9 mouse cellular contexts compared by ENCODE assay signal in the genomic region with DNA sequence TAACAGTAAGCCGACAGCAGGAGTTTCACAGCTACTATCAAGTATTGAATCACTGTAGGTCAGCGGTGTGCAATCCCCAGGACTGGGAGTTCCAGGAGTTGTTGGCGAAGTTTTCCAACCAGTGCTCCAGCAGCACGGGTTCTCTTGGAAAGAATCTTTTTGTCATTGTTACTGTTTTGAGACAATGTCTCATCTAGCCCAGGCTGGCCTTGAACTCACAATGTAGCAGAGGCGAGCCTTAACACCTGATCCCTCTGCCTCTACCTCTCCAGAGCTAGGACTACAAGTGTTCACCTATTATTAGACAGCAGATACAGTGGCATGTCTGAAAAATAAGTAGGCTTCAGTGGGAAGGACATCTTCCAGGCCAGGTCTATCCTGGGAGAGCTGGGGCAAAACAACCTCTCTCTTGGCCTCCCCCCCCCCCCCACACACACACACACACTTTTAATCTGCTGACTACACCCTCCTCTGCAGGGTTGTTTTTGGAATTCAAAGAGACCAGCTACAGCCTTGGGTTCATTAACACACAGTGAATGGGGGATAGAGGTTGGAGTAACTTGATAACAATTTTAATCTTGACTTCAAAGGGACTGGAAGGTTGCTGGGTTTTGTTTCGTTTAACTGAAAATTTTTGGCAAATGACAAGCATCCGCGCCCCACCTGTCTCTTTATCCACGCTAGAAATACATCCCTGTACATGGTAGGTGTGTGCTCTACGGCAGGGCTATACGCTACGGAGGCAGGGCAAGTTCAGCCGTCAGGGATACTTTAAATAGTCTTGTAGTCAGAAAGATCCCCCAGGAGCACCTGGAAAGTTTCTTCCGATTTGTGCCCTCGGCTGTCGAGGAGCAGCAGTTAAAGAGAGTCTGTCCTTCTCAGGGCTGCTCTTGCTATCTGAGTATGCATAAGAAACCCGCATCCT.
DNase-seq lines count a peak whose midpoint lies in the region; ATAC-seq and TF ChIP-seq lines count a peak whose summit lies in the region.
"Had no signal": no experiment of that assay in that cellular context is flagged by ENCODE, and none has a peak within 500 bp of the region (broad histone marks: within the 10 kb centered on the region; RNA-seq: fewer than 3 reads in every experiment).

No protein-coding gene starts in this region.

- no peak for TF ChIP-seq POLR2A in bone marrow macrophage, adult 2 months (IDR thresholded peaks at IDR 0.05; ENCODE audit: borderline replicate concordance, low read depth, low read length)

- H3K4me3 ChIP-seq in heart, embryonic 16.5 days (ENCODE audit: low read length) = peak overlapping the region; percentile 57
- peak overlapping the region; percentile 13; the same call in 1 of the 2 replicates for H3K4me3 ChIP-seq in bone marrow macrophage, adult 2 months (ENCODE audit: insufficient read depth, low read length)
- 0 out of 2 replicates have a peak overlapping the region, but pooled peaks have one; percentile 12 for H3K4me3 ChIP-seq in hindbrain, embryonic 14.5 days (replicated peaks; ENCODE audit: low read length)
- H3K4me3 ChIP-seq in midbrain, embryonic 12.5 days = peak overlapping the region; percentile 37

- no peak for ATAC-seq in heart, embryonic 16.5 days (replicated peaks; ENCODE audit: extremely low read depth, insufficient read depth, low FRiP score)
- ATAC-seq in hindbrain, embryonic 14.5 days (ENCODE audit: low FRiP score) = no peak
- ATAC-seq in midbrain, embryonic 12.5 days (ENCODE audit: low FRiP score, low read depth) = no peak

- H3K27me3 ChIP-seq in heart, embryonic 16.5 days (ENCODE audit: control insufficient read depth, insufficient read depth, low read length) = 0 out of 2 replicates have a peak, but pooled peaks cover 2% of the 10 kb centered on the region
- H3K27me3 ChIP-seq in hindbrain, embryonic 14.5 days (ENCODE audit: control insufficient read depth, insufficient read depth, low read length) = peaks cover 24% of the 10 kb centered on the region
- H3K27me3 ChIP-seq in midbrain, embryonic 12.5 days = peaks cover 73% of the 10 kb centered on the region

- H3K4me1 ChIP-seq in heart, embryonic 16.5 days (ENCODE audit: control insufficient read depth, insufficient read depth, low read length) = peaks cover 13% of the 10 kb centered on the region
- H3K4me1 ChIP-seq in bone marrow macrophage, adult 2 months (ENCODE audit: control insufficient read depth, insufficient read depth, low read length) = peaks cover 60% of the 10 kb centered on the region
- peaks cover 23% of the 10 kb centered on the region for H3K4me1 ChIP-seq in hindbrain, embryonic 14.5 days (replicated peaks; ENCODE audit: control insufficient read depth, insufficient read depth, low read length)
- peaks cover 37% of the 10 kb centered on the region for H3K4me1 ChIP-seq in midbrain, embryonic 12.5 days

- H3K4me2 ChIP-seq in heart, embryonic 16.5 days (ENCODE audit: low read depth, low read length) = peak overlapping the region; percentile 74
- peak overlapping the region; percentile 40 for H3K4me2 ChIP-seq in hindbrain, embryonic 14.5 days (replicated peaks)
- peak overlapping the region; percentile 58 for H3K4me2 ChIP-seq in midbrain, embryonic 12.5 days (replicated peaks)

- H3K9me3 ChIP-seq in heart, embryonic 16.5 days (replicated peaks; ENCODE audit: control insufficient read depth, low read length) = no peaks in the 10 kb centered on the region
- no peaks in the 10 kb centered on the region for H3K9me3 ChIP-seq in hindbrain, embryonic 14.5 days (ENCODE audit: control insufficient read depth, low read length)
- no peaks in the 10 kb centered on the region for H3K9me3 ChIP-seq in midbrain, embryonic 12.5 days

- H3K36me3 ChIP-seq in heart, embryonic 16.5 days (ENCODE audit: control insufficient read depth, insufficient read depth) = no peaks in the 10 kb centered on the region
- H3K36me3 ChIP-seq in hindbrain, embryonic 14.5 days (replicated peaks; ENCODE audit: control insufficient read depth, insufficient read depth) = no peaks in the 10 kb centered on the region
- H3K36me3 ChIP-seq in midbrain, embryonic 12.5 days = no peaks in the 10 kb centered on the region

- WGBS in heart, embryonic 16.5 days = 34% methylated on average over 17 of the region's 17 CpGs
- WGBS in hindbrain, embryonic 14.5 days = 41% methylated on average over 17 of the region's 17 CpGs
- WGBS in midbrain, embryonic 12.5 days = 37% methylated on average over 17 of the region's 17 CpGs

- H3K27ac ChIP-seq in heart, embryonic 16.5 days (ENCODE audit: low read length) = peak overlapping the region; percentile 84
- H3K27ac ChIP-seq in bone marrow macrophage, adult 2 months (ENCODE audit: insufficient read depth, low read depth, low read length) = peak overlapping the region; percentile 93; the same call in 1 of the 2 replicates
- H3K27ac ChIP-seq in hindbrain, embryonic 14.5 days = no peak overlapping the region
- H3K27ac ChIP-seq in midbrain, embryonic 12.5 days (replicated peaks) = no peak overlapping the region

- DNase-seq in heart, postnatal 4 days = no peak
- DNase-seq in hindbrain, embryonic 14.5 days (ENCODE audit: low spot score) = no peak
- DNase-seq in right cerebral cortex, postnatal 25 days = no peak
- DNase-seq in cerebellum, postnatal 14 days = no peak
- no peak for DNase-seq in cerebellum, adult 9-10 months
- DNase-seq: cerebellum, postnatal 36 days had no signal

- no peak for TF ChIP-seq CTCF in bone marrow macrophage, adult 2 months (IDR thresholded peaks at IDR 0.05; ENCODE audit: low read depth, low read length)

- peak overlapping the region; percentile 75 for H3K9ac ChIP-seq in heart, embryonic 16.5 days (ENCODE audit: low read length)
- no peak overlapping the region for H3K9ac ChIP-seq in hindbrain, embryonic 14.5 days
- H3K9ac ChIP-seq in midbrain, embryonic 12.5 days (replicated peaks) = peak overlapping the region; percentile 4; the same call in 1 of the 2 replicates

Comparison
In these comparisons a context has a peak if more than half of its experiments do, and no peak if none do; other contexts are left out.
1. H3K27ac ChIP-seq: peak in heart, embryonic 16.5 days (single experiment) and bone marrow macrophage, adult 2 months (single experiment); none in hindbrain, embryonic 14.5 days (single experiment) and midbrain, embryonic 12.5 days (single experiment).
2. Peak in every context shown above with its lines, with median percentiles within 50 percentile points of each other: H3K4me2 ChIP-seq and H3K4me3 ChIP-seq.